Mouse (Mus musculus) Patski (cell line): ENCODE data around the gene Nr2f1. TPM values are rescaled to one million over a fixed set of nuclear protein-coding genes. Genes with fewer than 3 reads are reported as not detected.

Source experiments
- ATAC-seq: fragments of 100-300 bp; one replicate; pipeline ENCODE4 v1.8.0; 2021
- CTCF ChIA-PET: fragments of 350-600 bp; sonication (Branson Sonifier 250); formaldehyde crosslinking; loops from one replicate; lab custom pipeline; 2022; ENCODE audit warnings: inconsistent platforms; lab: Charles Lee
- POLR2A ChIA-PET: fragments of 350-600 bp; sonication (Branson Sonifier 250); formaldehyde crosslinking; loops from one replicate; lab custom pipeline; 2022; ENCODE audit warnings: antibody characterized with exemption, inconsistent platforms; lab: Charles Lee
- DNase-seq: peaks from one replicate; pipeline ENCODE4 v3.0.0-alpha.2; 2011; ENCODE audit warnings: low read depth, low spot score
- H3K27me3 ChIP-seq: fragments of 371-371 bp; one replicate; pipeline ENCODE4 v1.5.1; 2021
- CTCF ChIP-seq: fragments of 100-300 bp; IDR thresholded peaks from one replicate; pipeline ENCODE4 v1.5.1; 2021
- in situ Hi-C: fragments of 300-500 bp; cut with MboI; formaldehyde crosslinking; loops from 3 replicates; pipeline ENCODE4 v1.11.1; 2018; ENCODE audit warnings: low pct_unique_long_range_greater_than_20kb, mixed read lengths
- polyA plus RNA-seq: library from polyadenylated mRNA; unstranded; gene quantifications from one replicate; pipeline ENCODE4 v1.2.3, GENCODE M21; 2021

Nr2f1 gene
- polyA plus RNA-seq, 1 experiment from 2014 or later, result 8.1 TPM

- POLR2A ChIA-PET, result no interaction called here
- no peak for DNase-seq
- ATAC-seq, result no peak
- CTCF ChIA-PET, result no interaction called here
- H3K27me3 ChIP-seq, result no peaks in the 10 kb centered on the region
- in situ Hi-C loops, result loop anchor here (25.0 kb wide), 1 partner anchor 308 kb away; no protein-coding TSS in a partner anchor
- no peak for TF ChIP-seq CTCF
Measured at GRCm38 (mm10) chr13:78194850-78195600, 4.5 kb downstream of the Nr2f1 start.

GRCm38 (mm10) chr13:78194135-78194849 is 5.3 kb downstream of the Nr2f1 start:
- ChIA-PET CTCF (no interaction called here), POLR2A (no interaction called here)
- ATAC-seq (no peak), DNase-seq (no peak)
- no peak for TF ChIP-seq CTCF
- no peaks in the 10 kb centered on the region for H3K27me3 ChIP-seq
- in situ Hi-C loops, result loop anchor here (25.0 kb wide), 1 partner anchor 307 kb away; no protein-coding TSS in a partner anchor

- ChIA-PET POLR2A (no interaction called here), CTCF (interaction anchor here (0.8 kb wide), 1 partner anchor 25 kb away, joined by 3 read pairs; no protein-coding TSS in a partner anchor)
- H3K27me3 ChIP-seq, result no peaks in the 10 kb centered on the region
- no peak for DNase-seq
- ATAC-seq, result no peak
- in situ Hi-C loops, result loop anchor here (25.0 kb wide), 1 partner anchor 306 kb away; no protein-coding TSS in a partner anchor
- no peak for TF ChIP-seq CTCF
Measured at GRCm38 (mm10) chr13:78193211-78193610, 6.3 kb downstream of the Nr2f1 start.

- TF ChIP-seq CTCF, result no peak
- CTCF ChIA-PET, result no interaction called here
- H3K27me3 ChIP-seq, result no peaks in the 10 kb centered on the region
- POLR2A ChIA-PET, result no interaction called here
- DNase-seq, result no peak
- ATAC-seq, result no peak
- in situ Hi-C loops, result loop anchor here (10.0 to 25.0 kb wide), 2 partner anchors 302 to 1345 kb away; no protein-coding TSS in a partner anchor
Measured at GRCm38 (mm10) chr13:78189586-78189985, 10.0 kb downstream of the Nr2f1 start.

GRCm38 (mm10) chr13:78187833-78188232 is 11.7 kb downstream of the Nr2f1 start:
- ATAC-seq (no peak), DNase-seq (no peak)
- no peak for TF ChIP-seq CTCF
- ChIA-PET CTCF (interaction anchor here (0.6 kb wide), 1 partner anchor 205 kb away, joined by 3 read pairs; no protein-coding TSS in a partner anchor), POLR2A (no interaction called here)
- in situ Hi-C loops, result loop anchor here (10.0 to 25.0 kb wide), 2 partner anchors 301 to 1343 kb away; no protein-coding TSS in a partner anchor
- H3K27me3 ChIP-seq, result no peaks in the 10 kb centered on the region

GRCm38 (mm10) chr13:78186340-78186946 is 13.1 kb downstream of the Nr2f1 start:
- ATAC-seq, result no peak
- POLR2A ChIA-PET, result no interaction called here
- H3K27me3 ChIP-seq, result peaks cover 4% of the 10 kb centered on the region
- no peak for TF ChIP-seq CTCF
- no peak for DNase-seq
- in situ Hi-C loops, result loop anchor here (10.0 to 25.0 kb wide), 2 partner anchors 299 to 1342 kb away; no protein-coding TSS in a partner anchor
- CTCF ChIA-PET, result interaction anchor here (0.9 to 1.9 kb wide), 3 partner anchors 10 to 18 kb away, joined by 3 to 5 read pairs (median 3); no protein-coding TSS in a partner anchor

GRCm38 (mm10) chr13:78184786-78185466 is 14.6 kb downstream of the Nr2f1 start:
- ChIA-PET POLR2A (interaction anchor here (1.0 kb wide), 1 partner anchor 12 kb away, joined by 3 read pairs; no protein-coding TSS in a partner anchor), CTCF (interaction anchor here (1.9 kb wide), 1 partner anchor 9 kb away, joined by 5 read pairs; no protein-coding TSS in a partner anchor)
- peaks cover 11% of the 10 kb centered on the region for H3K27me3 ChIP-seq
- in situ Hi-C loops, result loop anchor here (10.0 to 25.0 kb wide), 2 partner anchors 298 to 1340 kb away; no protein-coding TSS in a partner anchor
- no peak for DNase-seq
- no peak for ATAC-seq
- TF ChIP-seq CTCF, result no peak

- ChIA-PET CTCF (interaction anchor here (0.7 kb wide), 1 partner anchor 12 kb away, joined by 3 read pairs; no protein-coding TSS in a partner anchor), POLR2A (interaction anchor here (0.7 to 1.0 kb wide), 3 partner anchors 13 to 988 kb away, joined by 3 read pairs; no protein-coding TSS in a partner anchor)
- ATAC-seq, result no peak
- H3K27me3 ChIP-seq, result peaks cover 17% of the 10 kb centered on the region
- DNase-seq, result no peak
- in situ Hi-C loops, result loop anchor here (10.0 to 25.0 kb wide), 2 partner anchors 297 to 1339 kb away; no protein-coding TSS in a partner anchor
- TF ChIP-seq CTCF, result no peak
Measured at GRCm38 (mm10) chr13:78183986-78184385, 15.6 kb downstream of the Nr2f1 start.

GRCm38 (mm10) chr13:78183004-78183403 is 16.6 kb downstream of the Nr2f1 start:
- CTCF ChIA-PET, result interaction anchor here (0.8 kb wide), 1 partner anchor 15 kb away, joined by 3 read pairs; no protein-coding TSS in a partner anchor
- in situ Hi-C loops, result loop anchor here (10.0 to 25.0 kb wide), 2 partner anchors 296 to 1338 kb away; no protein-coding TSS in a partner anchor
- DNase-seq, result no peak
- POLR2A ChIA-PET, result interaction anchor here (0.6 kb wide), 1 partner anchor 248 kb away, joined by 3 read pairs; no protein-coding TSS in a partner anchor
- TF ChIP-seq CTCF, result no peak
- H3K27me3 ChIP-seq, result peaks cover 26% of the 10 kb centered on the region
- no peak for ATAC-seq
